Mouse (Mus musculus) urinary bladder, postnatal 36 days (tissue): Measurements from ENCODE around the gene Rgl1.

Experiments used
- DNase-seq, 2 experiments: peaks; one replicate each; pipeline ENCODE4 v3.0.0; 2022; ENCODE audit warnings: low spot score in 2 of 2, mixed read lengths in 1 of 2

Gene Rgl1

GRCm38 (mm10) chr1:152587431-152587830 lies 178.7 kb downstream of the Rgl1 start:
- no peak for DNase-seq

DNA sequence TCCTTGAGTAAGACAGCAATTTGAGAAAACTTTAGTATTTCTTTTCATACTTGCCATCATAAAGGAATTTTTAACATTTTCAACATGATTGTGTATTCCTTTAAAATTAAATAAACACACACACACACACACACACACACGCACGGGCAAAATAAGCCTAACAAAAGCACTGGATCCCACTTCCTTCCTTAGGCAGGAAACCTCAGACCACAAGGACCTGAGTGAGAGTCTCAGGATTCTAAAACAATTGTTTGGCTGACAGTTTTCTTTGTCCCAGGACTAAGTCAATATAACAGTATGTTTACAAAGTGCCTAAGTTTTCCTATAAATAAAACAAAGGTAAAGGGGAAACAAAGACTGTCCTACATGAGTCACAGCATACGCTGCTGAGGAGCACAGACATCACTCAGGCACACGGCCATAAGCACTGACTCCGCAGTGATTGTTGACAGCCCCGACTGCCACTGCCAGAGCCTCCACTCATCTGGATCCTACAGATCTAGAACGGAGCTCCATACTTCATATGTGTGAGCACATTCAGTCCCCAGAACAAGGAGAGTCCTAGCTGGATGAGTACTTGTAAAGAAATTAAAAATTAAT lies 180.7 kb downstream of the Rgl1 start:
- no peak for DNase-seq

DNA sequence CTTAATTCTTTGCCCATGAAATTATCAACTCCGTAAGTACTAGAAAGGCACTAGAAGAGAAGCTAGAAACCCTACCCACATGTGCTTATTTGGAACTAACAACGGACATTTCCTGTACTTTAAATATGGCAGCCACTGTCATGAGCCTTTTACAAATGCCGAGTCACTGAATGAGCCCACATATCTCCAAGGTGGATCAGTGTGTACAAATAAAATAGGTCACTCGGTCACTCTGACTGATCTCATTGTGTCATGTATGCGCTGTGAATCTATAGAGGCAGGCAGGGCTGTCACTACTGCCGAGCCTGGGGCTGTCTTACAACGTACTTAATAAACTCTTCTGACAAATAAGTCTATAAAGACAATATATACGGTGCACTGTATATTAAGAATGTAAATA lies 181.2 kb downstream of the Rgl1 start:
- no peak for DNase-seq

GRCm38 (mm10) chr1:152581127-152581905 lies 184.8 kb downstream of the Rgl1 start:
- no peak for DNase-seq

DNA sequence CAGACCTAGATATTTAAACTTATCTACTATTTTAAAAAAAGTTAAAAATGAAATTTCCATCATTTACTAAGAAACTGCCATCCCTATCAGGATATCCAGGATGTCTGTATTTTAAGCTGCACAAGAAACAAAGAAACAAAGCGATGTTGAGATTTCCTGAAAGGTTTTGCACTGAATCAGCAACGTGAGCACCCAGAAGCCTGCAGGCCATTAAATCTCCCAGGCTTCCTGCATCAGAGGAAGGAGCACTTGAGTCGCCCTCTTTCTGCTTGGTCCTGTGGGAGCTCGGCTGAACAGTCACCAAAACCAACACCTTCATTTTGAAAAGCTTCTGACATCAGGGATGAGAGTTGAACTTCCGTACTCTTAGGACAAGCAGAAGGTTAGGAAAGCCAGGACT lies 187.2 kb downstream of the Rgl1 start:
- no peak for DNase-seq

GRCm38 (mm10) chr1:152578108-152578721 lies 187.9 kb downstream of the Rgl1 start:
- no peak for DNase-seq

DNA sequence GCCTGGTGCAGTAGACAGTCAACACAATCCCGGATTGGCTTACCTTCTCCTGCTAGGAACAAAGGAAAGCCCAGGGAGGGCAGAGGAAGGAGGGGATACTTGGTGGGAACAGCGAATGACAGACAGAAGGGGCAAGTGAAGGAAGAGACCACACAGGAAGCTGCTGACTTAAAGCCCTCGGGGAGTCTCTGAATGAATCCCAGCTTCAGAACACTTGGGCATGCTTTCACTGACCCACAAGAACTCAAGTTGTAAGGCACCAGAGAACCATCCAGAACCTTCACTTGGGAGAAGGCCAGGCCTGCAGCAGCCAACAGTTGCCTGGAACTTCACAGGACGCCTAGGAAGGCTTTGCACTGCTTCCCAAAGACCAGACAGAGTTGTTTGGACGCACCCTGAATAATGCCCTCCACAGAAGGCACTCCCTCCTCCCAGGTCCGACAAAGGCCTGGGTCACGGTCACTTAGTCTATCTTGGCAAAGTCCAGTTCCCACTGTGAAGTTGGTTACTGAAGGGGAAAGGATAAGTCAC lies 189.5 kb downstream of the Rgl1 start:
- DNase-seq: no peak

GRCm38 (mm10) chr1:152575096-152575495 lies 191.1 kb downstream of the Rgl1 start:
- no peak for DNase-seq

GRCm38 (mm10) chr1:152573470-152574059 lies 192.6 kb downstream of the Rgl1 start:
- no peak for DNase-seq

GRCm38 (mm10) chr1:152572755-152573469 lies 193.2 kb downstream of the Rgl1 start:
- no peak for DNase-seq

- DNase-seq: no peak
Measured at GRCm38 (mm10) chr1:152571340-152571739, 194.8 kb downstream of the Rgl1 start.

DNA sequence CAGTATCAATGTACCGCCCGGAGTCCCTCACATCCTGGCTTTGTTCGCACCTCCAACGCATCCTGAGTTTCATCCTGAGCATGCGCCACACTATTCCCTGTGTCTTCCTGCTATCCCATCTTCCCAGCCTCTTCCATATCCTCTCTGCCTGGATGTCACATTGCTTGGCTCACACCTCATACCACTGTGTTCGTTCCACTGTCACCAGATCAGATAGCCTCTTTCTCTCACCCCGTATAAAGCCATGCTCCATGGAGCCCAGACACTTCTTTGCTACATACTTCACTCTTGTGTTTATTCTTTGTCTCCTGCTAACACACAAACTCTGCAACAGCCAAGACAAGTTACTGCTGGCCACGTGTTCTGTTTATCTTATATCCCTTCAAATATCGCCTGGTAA lies 195.5 kb downstream of the Rgl1 start:
- no peak for DNase-seq

GRCm38 (mm10) chr1:152563282-152563681 lies 202.9 kb downstream of the Rgl1 start:
- DNase-seq: no peak

- no peak for DNase-seq
Measured at GRCm38 (mm10) chr1:152562877-152563276, 203.3 kb downstream of the Rgl1 start.

DNA sequence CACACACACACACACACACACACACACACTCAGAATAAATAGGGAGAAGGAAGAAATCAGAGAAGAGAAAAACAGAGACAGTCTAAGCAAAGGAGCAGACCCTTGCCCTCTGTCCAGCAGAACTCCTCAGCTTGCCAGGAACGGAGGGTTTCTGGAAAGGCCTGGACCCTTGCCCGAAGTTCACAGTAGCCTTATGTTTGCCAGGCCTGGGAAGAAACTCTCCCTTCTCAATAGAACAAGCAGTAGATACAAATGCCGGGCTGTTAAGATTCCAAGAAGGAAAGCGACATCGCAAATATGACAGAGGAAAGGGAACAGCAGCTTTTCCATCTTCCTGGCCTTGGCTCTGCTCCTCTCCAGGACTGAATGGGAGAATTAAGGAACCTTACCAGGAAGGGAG lies 205.7 kb downstream of the Rgl1 start:
- no peak for DNase-seq

DNA sequence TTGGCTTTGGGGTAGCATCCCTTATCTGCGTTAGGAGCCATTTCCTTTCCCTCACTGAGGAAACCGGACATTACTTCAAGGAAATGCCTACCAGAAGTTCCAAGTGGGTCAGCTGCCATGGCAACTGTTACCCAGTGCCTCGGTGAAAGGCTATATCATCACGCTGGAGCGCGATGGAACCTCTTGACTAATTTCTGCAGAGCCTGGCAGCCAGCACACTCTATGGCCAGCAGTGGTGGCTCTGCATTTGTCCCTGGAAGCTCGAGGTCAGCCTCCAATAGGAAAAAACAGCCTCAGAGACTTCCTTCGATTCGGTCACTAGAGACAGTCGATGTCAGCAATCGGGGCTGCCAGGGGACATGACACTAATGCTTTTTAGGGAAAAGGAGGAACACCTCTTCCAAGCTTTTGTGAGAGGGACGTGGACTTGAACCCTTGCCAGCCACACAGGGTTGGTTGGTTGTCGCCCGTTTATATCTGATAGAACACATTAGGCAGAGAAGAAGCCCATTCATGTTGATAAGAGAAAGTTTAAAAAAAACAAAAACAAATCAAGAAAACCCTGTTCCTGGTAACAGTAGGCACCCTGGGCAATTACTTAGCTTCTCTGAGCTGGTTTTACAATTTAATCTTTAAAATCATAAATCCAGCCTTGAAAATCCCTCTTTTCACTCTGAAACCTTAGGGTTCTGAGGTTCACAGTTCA lies 209.4 kb downstream of the Rgl1 start:
- peak in 1 of 2 experiments; percentile 49 for DNase-seq

- peak; percentile 33 to 77 for DNase-seq
Measured at GRCm38 (mm10) chr1:152555944-152556573, 210.1 kb downstream of the Rgl1 start.

GRCm38 (mm10) chr1:152553912-152554547 lies 212.1 kb downstream of the Rgl1 start:
- DNase-seq: no peak

DNA sequence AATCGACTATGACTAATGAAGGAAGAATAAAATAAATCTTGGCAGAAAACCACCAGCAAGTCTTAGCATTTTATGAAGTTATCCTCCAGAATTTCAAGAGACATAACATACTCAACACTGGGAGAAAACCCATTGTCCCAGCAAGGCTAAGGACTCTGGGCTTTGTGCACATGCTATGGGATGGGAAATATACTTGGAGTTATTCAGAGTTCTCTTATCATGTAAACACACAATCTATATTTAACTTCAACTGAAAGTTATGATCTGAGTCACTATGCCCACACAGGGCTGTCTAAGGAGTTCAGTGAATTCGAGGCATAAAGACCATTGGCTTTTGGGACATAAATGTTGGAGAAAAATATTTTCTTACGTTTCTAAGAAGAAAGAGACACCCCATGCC lies 215.2 kb downstream of the Rgl1 start:
- no peak for DNase-seq

- no peak for DNase-seq
Measured at GRCm38 (mm10) chr1:152550544-152550943, 215.6 kb downstream of the Rgl1 start.
